Mouse (Mus musculus): ENCODE measurements around the gene Hcfc1r1.

The Hcfc1r1 gene

GRCm38 (mm10) chr17:23673424-23674073 lies at the start of gene Hcfc1r1, which contains the start of gene Thoc6:
Gene Hcfc1r1 (plus strand): TSS chr17:23673596.
Gene Thoc6 (minus strand): TSS chr17:23673882.
- under 1% methylated on average over 45 of the region's 45 CpGs for WGBS

- 57% methylated on average over 7 of the region's 7 CpGs for WGBS
These were observed 45.6 kb upstream of the Hcfc1r1 start for GRCm38 (mm10) chr17:23627813-23628212.

- 16% methylated on average over 22 of the region's 22 CpGs for WGBS
These were observed 43.0 kb upstream of the Hcfc1r1 start for GRCm38 (mm10) chr17:23630195-23631020.

GRCm38 (mm10) chr17:23631241-23631640 lies 42.2 kb upstream of the Hcfc1r1 start:
- 85% methylated on average over 8 of the region's 8 CpGs for WGBS

- WGBS, result 4% methylated on average over 58 of the region's 58 CpGs
These were observed 28.5 kb upstream of the Hcfc1r1 start, which contains the start of gene Mmp25 for GRCm38 (mm10) chr17:23644613-23645495. Gene Mmp25 (minus strand): TSS chr17:23645277.

GRCm38 (mm10) chr17:23645894-23646293 lies 27.5 kb upstream of the Hcfc1r1 start:
- 69% methylated on average over 10 of the region's 10 CpGs for WGBS

DNA sequence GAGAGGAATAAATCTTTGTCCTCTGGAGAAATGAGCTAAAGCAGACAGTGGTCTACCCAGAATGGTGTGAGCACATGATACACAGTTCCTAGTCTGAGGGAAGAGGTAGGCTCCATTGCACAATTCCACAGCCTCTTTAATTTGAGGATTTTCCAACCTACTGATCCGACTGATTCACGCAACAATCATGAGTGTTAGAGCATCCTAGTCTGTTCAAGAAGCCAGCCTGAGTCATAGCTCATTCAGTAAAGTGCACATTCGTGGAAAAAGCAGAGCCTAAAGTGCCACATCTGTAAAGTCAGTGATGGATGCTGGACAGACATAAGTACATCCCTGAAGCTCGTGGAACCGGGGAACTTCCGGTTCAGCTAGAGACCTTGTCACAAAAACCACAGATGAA lies 22.0 kb upstream of the Hcfc1r1 start:
- 73% methylated on average over 6 of the region's 6 CpGs for WGBS

DNA sequence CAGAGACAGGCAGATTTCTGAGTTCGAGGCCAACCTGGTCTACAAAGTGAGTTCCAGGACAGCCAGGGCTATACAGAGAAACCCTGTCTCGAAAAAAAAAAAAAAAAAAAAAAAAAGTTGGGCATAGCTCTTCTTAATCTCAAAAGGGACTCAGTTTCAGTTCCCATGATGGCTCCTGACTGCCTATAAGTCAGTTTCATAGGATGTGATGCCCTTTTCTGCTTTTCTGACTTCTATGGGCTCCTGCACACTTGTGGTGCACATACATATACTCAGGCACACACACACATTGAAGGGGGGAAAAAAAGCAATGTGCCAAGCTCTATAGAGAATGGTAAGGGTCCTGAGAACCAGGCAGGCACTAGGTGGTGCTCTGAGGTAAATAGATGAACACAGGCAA lies 20.1 kb upstream of the Hcfc1r1 start:
- 67% methylated on average over 2 of the region's 2 CpGs for WGBS

DNA sequence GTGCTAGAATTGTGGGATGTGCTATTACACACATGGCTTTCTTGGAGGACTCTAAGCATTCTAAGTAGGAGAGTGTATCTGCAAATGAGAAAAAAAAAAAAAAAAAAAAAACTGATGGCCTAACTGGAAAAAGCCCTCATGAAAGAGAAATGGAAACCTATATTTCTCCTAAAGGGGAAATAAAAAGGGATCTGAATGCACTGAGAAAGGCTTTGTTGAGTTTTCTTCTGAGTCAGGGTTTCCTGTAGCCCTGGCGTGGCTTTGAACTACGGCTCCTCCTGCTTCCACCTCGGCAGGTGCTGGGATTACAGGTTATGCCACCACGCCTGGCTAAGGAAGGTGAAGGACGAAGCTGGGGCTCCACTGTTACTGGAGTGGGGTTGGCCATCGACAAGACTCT lies 19.4 kb upstream of the Hcfc1r1 start:
- 72% methylated on average over 6 of the region's 6 CpGs for WGBS

DNA sequence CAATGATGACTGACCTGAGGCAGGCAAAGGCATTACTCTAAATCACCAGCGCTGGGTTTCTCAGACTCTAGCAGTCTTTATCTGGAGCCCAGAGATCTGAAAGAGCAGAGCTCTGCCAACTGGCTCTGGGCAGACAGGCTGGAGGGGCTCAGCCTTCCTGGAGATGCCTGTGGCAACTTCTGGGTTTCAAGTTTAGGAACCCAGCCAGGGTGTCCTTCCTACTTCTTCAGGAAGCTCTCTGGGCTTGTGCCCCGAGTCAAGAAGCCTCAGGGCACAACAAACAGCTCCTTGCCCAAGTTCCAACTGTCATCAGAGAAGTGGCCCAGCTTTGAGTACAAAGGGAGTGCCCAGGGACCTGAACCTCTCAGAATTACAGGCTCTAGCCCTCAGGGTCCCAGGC lies 19.0 kb upstream of the Hcfc1r1 start:
- 62% methylated on average over 2 of the region's 2 CpGs for WGBS

DNA sequence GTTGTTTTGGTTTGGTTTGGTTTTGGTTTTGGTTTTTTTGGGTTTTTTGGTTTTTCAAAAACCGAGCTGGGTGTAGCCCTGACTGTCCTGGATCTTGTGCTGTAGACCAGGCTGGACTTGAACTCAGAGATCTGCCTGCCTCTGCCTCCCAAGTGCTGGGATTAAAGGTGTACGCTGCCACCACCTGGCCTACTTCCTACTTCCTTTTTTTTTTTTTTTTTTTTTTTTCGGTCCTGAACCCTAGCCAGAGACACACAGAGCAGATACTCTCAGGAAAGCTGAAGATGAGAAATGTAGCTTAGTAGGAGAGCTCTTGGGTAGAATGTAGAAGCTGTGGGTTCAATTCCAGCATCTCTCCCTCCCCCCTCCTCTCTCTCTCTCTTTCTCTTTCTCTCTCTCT lies 14.9 kb upstream of the Hcfc1r1 start:
- 89% methylated on average over 3 of the region's 3 CpGs for WGBS

DNA sequence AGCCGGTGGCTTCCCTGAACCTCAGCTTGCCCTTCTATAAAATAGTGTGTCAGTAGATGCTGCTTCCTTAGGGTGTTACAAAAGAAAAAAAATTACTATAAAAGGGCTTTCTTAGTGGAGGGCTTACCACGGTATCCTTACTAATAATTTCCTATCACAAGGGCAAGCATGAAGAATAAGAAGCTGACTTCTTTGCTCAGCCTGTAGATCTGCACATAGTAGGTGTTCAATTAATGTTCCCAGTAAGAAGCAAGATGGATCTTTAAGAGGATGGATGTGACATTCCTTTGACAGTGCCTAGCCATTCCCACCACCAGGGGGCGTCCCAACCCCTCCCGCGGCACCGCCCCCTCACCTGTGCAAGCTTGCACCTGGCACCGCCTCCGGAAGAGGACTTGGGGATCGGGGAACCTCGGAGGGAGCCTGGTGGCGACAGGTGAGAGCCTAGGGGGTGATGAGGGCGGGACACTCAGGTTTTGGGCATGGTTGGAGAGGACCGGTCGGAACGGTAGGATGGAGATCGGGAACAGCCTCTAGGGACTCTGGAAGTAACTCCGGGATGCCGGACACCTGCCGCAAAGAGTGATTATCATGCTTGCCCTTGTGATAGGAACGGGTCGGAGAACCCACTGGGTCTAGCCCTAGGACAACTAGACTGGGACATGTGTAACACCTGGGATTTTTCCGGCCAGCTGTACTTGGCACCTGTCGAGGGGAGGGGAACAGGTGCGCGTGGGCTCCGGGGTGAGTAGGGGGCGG lies 13.1 kb upstream of the Hcfc1r1 start, which contains the start of gene Bicdl2:
TSS of gene Bicdl2 (plus strand) at position 390 of the 759 bp plus-strand sequence.
- 4% methylated on average over 27 of the region's 27 CpGs for WGBS

DNA sequence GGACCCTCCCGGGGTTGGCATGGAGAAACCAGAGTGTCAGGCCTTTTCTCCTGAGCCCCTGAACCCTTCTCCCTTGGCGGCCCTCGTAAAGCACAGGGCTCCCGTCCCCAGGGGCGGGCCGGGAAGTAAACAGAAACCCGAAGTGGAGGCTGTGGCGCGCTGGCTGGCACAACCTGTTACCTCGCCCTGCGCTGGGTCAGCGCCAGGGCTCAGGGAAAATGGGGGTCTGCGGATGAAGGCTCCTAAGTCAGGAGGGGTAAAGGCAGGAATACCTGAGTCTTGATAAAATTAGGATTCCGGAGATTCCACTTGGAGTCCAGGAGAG lies 12.6 kb upstream of the Hcfc1r1 start:
- WGBS, result 4% methylated on average over 14 of the region's 14 CpGs

DNA sequence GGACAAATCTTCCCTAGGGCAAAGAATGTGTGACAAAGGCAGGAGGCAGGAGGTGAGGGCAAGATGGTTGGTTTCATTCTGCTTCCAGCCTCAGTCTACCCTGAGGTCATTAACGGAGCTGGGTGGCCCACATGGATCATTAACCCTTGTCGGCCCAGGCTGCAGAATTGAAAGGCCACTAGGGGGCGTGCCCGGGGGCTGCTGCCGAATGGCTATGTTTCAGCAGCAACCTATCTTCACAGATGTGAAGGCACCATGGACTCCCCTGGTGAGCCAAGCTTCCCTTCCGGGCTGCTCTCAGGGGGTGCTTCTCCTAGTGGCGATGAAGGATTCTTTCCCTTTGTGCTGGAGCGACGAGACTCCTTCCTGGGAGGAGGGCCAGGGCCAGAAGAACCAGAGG lies 11.9 kb upstream of the Hcfc1r1 start:
- WGBS, result 3% methylated on average over 9 of the region's 9 CpGs

GRCm38 (mm10) chr17:23664556-23665021 lies 8.8 kb upstream of the Hcfc1r1 start:
- 26% methylated on average over 5 of the region's 5 CpGs for WGBS

GRCm38 (mm10) chr17:23665511-23665910 lies 7.9 kb upstream of the Hcfc1r1 start:
- WGBS, result 89% methylated on average over 14 of the region's 14 CpGs

DNA sequence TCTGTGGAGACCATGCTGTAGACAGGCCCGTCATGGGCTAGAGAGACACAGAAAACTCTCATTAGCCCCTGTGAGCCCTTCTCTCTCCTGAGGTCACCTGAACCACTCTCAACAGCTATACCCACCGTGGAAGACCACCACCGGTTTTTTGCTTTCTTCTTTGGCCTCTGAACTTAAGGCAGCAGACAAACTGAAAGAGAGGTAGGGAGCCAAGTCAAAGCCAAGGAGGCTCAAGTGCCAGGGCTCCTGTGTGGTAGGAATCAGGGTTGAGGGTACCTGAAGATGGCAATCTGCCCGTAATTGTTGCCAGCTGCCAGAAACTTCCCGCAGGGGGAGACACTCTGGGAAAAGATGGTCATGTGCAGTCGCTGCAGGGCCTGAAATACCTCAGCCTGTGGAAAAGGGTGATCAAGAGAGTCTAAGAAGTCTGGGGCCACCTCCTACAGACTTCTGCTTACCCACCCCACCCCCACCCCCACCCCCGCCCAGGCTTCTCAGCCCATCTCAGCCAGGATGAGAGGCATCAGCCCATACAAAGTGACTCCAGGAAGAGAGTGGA lies 2.8 kb upstream of the Hcfc1r1 start:
- WGBS, result 87% methylated on average over 7 of the region's 7 CpGs

- whole genome bisulfite sequencing, result 92% methylated on average over 3 of the region's 3 CpGs
These were observed 1.9 kb upstream of the Hcfc1r1 start for GRCm38 (mm10) chr17:23671519-23671918.

GRCm38 (mm10) chr17:23672761-23673160 lies 635 bp upstream of the Hcfc1r1 start:
- WGBS, result 59% methylated on average over 3 of the region's 3 CpGs

GRCm38 (mm10) chr17:23674271-23674952 lies 1.0 kb downstream of the Hcfc1r1 start:
- WGBS, result 25% methylated on average over 9 of the region's 9 CpGs
